Mouse (Mus musculus) G1E (cell line): Measurements from ENCODE around the gene Gpsm1. TPM values are rescaled to one million over a fixed set of nuclear protein-coding genes. Genes with fewer than 3 reads are reported as not detected.
A peak's percentile ranks its signal among the peaks of the same experiment; 100 is the strongest.
"Not testable (repeated sequence)": the region's sequence is repeated elsewhere in the genome, so short reads cannot be mapped to it uniquely, and the experiment has no call there.

Experiments
- ATAC-seq: 2 replicates; pipeline ENCODE4 v1.8.0; 2016; ENCODE audit warnings: mild to moderate bottlenecking; ENCODE audit not compliant: insufficient number of reproducible peaks, poor library complexity, low FRiP score, severe bottlenecking; ENCODE audit errors: extremely low read depth
- DNase-seq: peaks from one replicate; pipeline ENCODE4 v3.0.0; 2012; ENCODE audit warnings: low spot score
- H3K27me3 ChIP-seq: 2 replicates; pipeline ENCODE4 v1.6.1; 2012; ENCODE audit warnings: mild to moderate bottlenecking, low read length, inconsistent platforms; ENCODE audit not compliant: insufficient read depth
- H3K36me3 ChIP-seq: replicated peaks from 2 replicates; pipeline ENCODE3; 2012; ENCODE audit warnings: mild to moderate bottlenecking, inconsistent platforms
- H3K4me1 ChIP-seq: 2 replicates; pipeline ENCODE4 v1.6.1; 2012; ENCODE audit warnings: low read depth, low read length, inconsistent platforms, mixed read lengths; ENCODE audit not compliant: insufficient read depth
- H3K4me3 ChIP-seq: 2 replicates; pipeline ENCODE4 v1.5.1; 2012; ENCODE audit warnings: low read depth, mild to moderate bottlenecking, inconsistent platforms, low read length, moderate library complexity, mixed read lengths
- H3K9me3 ChIP-seq: replicated peaks from 2 replicates; pipeline ENCODE4 v1.6.1; 2012; ENCODE audit warnings: inconsistent platforms
- CTCF ChIP-seq: IDR thresholded peaks from 2 replicates; pipeline ENCODE4 v1.5.1; 2012; ENCODE audit warnings: low read depth, low read length, inconsistent platforms, mixed read lengths
- GATA1 ChIP-seq: IDR thresholded peaks from 2 replicates; pipeline ENCODE4 v1.6.1; 2012; ENCODE audit warnings: borderline replicate concordance, low read length, inconsistent platforms, mixed read lengths
- GATA2 ChIP-seq: IDR thresholded peaks from 2 replicates; pipeline ENCODE4 v1.6.1; 2012; ENCODE audit warnings: low read depth, low read length, inconsistent platforms, borderline replicate concordance
- POLR2AphosphoS5 ChIP-seq: IDR thresholded peaks from 2 replicates; pipeline ENCODE4 v1.6.1; 2012; ENCODE audit warnings: low read depth, low read length, inconsistent platforms; ENCODE audit not compliant: insufficient replicate concordance
- TAL1 ChIP-seq: conservative IDR thresholded peaks from 2 replicates; pipeline ENCODE4 v1.6.1; 2012; ENCODE audit warnings: low read depth, low read length, inconsistent platforms, mixed read lengths
- polyA plus RNA-seq: library from polyadenylated mRNA; stranded (reverse); fragments of >175 nt; gene quantifications from 2 replicates; pipeline ENCODE4 v1.2.3, GENCODE M21; 2012
- total RNA-seq, 2 experiments: library from RNA; stranded (forward) in 1 of 2; stranded (reverse) in 1 of 2; fragments of 200-1000 nt in 1 of 2; fragments of >200 nt in 1 of 2; fragmentation: Nextera tagmentation in 1 of 2; gene quantifications; 2 replicates each; pipeline ENCODE4 v1.2.3; 2014 to 2017

The Gpsm1 gene
- total and polyA plus RNA-seq, 3 experiments: 0.05 to 0.22 TPM; not detected in 1

DNA sequence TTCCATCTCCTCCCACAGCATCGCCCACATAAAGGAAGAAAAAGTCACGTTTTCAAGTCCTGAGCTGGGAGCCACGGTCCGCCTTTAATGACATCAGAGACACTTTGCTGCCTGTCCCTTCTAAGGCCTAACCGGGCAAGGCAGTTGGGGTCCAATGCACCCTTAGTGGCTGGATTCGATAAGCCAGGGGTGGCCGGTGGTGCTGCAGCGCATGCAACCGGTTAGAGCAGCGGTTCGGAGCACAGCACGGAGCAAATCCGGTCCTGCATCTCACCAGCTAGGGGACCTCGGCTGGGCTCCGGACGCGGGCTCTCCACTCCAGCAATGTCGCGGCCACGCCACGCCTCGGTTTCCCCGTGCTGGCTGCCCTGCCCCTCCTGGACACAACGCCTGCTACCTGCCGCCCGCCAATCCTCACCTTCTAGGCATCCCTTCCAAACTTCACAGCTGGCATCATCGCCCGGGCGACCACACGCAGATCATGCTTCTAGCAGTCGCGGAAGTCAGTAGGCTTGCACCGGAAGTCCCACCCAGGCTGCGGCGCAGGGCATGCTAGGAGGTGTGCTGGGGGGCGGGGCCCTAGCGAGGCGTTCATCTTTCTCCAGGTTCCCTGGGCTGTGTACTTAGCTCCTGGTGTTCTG, 64.9 kb downstream of the Gpsm1 start, which contains the start of gene Snapc4:
TSS of gene Snapc4 (minus strand) at position 523 of the 641 bp plus-strand sequence.
- Histone ChIP-seq H3K27me3 (no peaks in the 10 kb centered on the region), H3K36me3 (peaks cover 80% of the 10 kb centered on the region)

DNA sequence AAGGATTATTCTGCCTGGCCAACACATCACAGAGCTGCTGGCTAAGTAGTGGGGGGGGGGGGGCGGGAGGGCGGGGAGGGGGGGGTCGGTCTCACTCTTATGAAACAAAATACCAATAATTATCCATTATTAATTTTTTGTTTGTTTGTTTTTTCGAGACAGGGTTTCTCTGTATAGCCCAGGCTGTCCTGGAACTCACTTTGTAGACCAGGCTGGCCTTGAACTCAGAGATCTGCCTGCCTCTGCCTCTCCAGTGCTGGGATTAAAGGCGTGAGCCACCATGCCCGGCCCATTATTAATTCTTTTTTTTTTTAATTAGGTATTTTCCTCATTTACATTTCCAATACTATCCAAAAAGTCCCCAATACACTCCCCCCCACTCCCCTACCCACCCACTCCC, 65.6 kb downstream of the Gpsm1 start:
- peaks cover 20% of the 10 kb centered on the region for H3K4me1 ChIP-seq
- H3K36me3 ChIP-seq: peaks cover 80% of the 10 kb centered on the region

More for the DNA sequence above, 64.9 kb downstream of the Gpsm1 start, which contains the start of gene Snapc4:
- Histone ChIP-seq H3K9me3 (no peaks in the 10 kb centered on the region), H3K4me1 (peaks cover 20% of the 10 kb centered on the region), H3K4me3 (peak within 1 kb of the TSS; percentile 96)
- DNase-seq (peak; percentile 97), ATAC-seq (peak; percentile 84)
- TF ChIP-seq GATA1 (no peak), POLR2AphosphoS5 (no peak), GATA2 (no peak), CTCF (no peak), TAL1 (no peak)

DNA sequence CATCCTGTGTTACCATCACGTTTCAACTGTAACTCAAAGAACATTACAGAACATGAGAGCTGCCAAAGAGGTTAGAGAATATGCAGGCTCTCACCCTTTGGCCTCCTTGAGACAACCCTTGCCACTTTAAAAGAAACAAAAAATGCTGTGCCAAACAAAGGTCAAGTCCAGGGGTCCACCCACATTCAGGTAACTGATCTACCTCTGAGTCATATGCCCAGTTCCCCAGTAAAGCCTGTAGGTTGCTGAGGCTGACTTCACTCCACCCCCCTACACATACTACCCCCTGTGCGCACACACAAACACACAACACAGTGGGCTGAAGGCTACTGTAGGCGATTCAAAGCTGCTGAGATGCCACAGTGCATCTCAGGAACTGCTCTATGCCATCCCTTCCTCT, 72.4 kb downstream of the Gpsm1 start:
- peak overlapping the region; percentile 87; the same call in 1 of the 2 replicates for H3K4me3 ChIP-seq
- ATAC-seq: no peak
- H3K27me3 ChIP-seq: no peaks in the 10 kb centered on the region
- no peak for DNase-seq
- H3K9me3 ChIP-seq: no peaks in the 10 kb centered on the region
- TF ChIP-seq GATA2 (no peak), TAL1 (no peak), GATA1 (no peak), CTCF (no peak)
- H3K4me1 ChIP-seq: peaks cover 51% of the 10 kb centered on the region
- H3K36me3 ChIP-seq: peaks cover 78% of the 10 kb centered on the region

More for the DNA sequence above, 65.6 kb downstream of the Gpsm1 start:
- not testable (repeated sequence) for H3K9me3 ChIP-seq, H3K27me3 ChIP-seq, ATAC-seq, DNase-seq
- H3K4me3 ChIP-seq: peak overlapping the region; percentile 96

GRCm38 (mm10) chr2:26388682-26389153, 73.4 kb downstream of the Gpsm1 start:
- ATAC-seq (no peak; the same call in 1 of the 2 replicates), DNase-seq (peak; percentile 55)
- H3K36me3 ChIP-seq: peaks cover 78% of the 10 kb centered on the region
- no peaks in the 10 kb centered on the region for H3K27me3 ChIP-seq
- peak overlapping the region; percentile 87 for H3K4me3 ChIP-seq
- no peaks in the 10 kb centered on the region for H3K9me3 ChIP-seq
- peaks cover 56% of the 10 kb centered on the region for H3K4me1 ChIP-seq
- TF ChIP-seq TAL1 (no peak), GATA2 (no peak), POLR2AphosphoS5 (no peak), CTCF (no peak), GATA1 (no peak)

- H3K9me3 ChIP-seq: no peaks in the 10 kb centered on the region
- peaks cover 78% of the 10 kb centered on the region for H3K36me3 ChIP-seq
- H3K27me3 ChIP-seq: no peaks in the 10 kb centered on the region
- H3K4me1 ChIP-seq: peaks cover 56% of the 10 kb centered on the region
- peak within 1 kb of the TSS; percentile 87 for H3K4me3 ChIP-seq
- peak; percentile 40 for ATAC-seq
- no peak for TF ChIP-seq TAL1
- TF ChIP-seq CTCF: no peak
- no peak for TF ChIP-seq GATA2
- TF ChIP-seq GATA1: no peak
- TF ChIP-seq POLR2AphosphoS5: no peak
- peak; percentile 93 for DNase-seq
Observed at GRCm38 (mm10) chr2:26389154-26389690, 73.9 kb downstream of the Gpsm1 start, which contains the start of the genes Entr1 and Pmpca. TSS of gene Entr1 (minus strand) at chr2:26389316. TSS of gene Pmpca (plus strand) at chr2:26389339.

- no peak for TF ChIP-seq POLR2AphosphoS5
- TF ChIP-seq CTCF: no peak
- no peak for TF ChIP-seq TAL1
- TF ChIP-seq GATA1: no peak
- no peak for TF ChIP-seq GATA2
- Histone ChIP-seq H3K36me3 (peaks cover 78% of the 10 kb centered on the region), H3K4me3 (peak overlapping the region; percentile 17; the same call in 1 of the 2 replicates), H3K4me1 (peaks cover 59% of the 10 kb centered on the region), H3K27me3 (no peaks in the 10 kb centered on the region), H3K9me3 (no peaks in the 10 kb centered on the region)
- DNase-seq: no peak
- no peak for ATAC-seq
Observed at GRCm38 (mm10) chr2:26390954-26391353, 75.6 kb downstream of the Gpsm1 start.

DNA sequence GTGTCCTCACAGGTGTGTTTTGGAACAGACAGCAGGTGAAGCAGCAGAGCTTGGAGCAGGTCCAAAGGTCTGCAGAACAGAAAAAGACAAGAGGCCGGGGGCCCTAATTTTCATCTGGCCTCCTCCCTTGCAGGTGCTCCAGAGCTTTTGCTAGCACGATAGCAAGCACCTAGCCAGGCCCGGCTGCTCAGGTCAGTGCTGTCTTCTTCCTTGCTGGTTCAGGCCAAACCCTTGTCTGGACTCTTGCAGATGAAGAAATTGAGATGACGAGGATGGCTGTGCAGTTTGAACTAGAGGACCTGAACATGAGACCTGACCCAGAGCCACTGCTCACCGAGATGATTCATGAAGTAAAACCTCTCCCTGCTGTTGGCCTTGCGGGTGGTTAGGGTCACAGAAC, 76.3 kb downstream of the Gpsm1 start:
- H3K27me3 ChIP-seq: no peaks in the 10 kb centered on the region
- H3K36me3 ChIP-seq: peaks cover 78% of the 10 kb centered on the region
- H3K4me1 ChIP-seq: peaks cover 53% of the 10 kb centered on the region
- no peak for TF ChIP-seq CTCF
- TF ChIP-seq GATA2: no peak
- TF ChIP-seq TAL1: no peak
- TF ChIP-seq GATA1: no peak
- TF ChIP-seq POLR2AphosphoS5: no peak
- ATAC-seq: no peak
- DNase-seq: no peak
- no peak overlapping the region for H3K4me3 ChIP-seq
- H3K9me3 ChIP-seq: no peaks in the 10 kb centered on the region

Other genes with a start within 250 kb of the Gpsm1 start
- 2.0 and 5.1 TPM in 2 replicates for gene Nacc2, start 192.3 kb upstream of the Gpsm1 start, total RNA-seq (2014; fragmentation: Nextera tagmentation)
- gene Nacc2, start 192.3 kb upstream of the Gpsm1 start, total RNA-seq (2017): 2.4 and 2.6 TPM in 2 replicates
- gene Nacc2, start 192.3 kb upstream of the Gpsm1 start, polyA plus RNA-seq: 4.3 and 7.4 TPM in 2 replicates
- gene Lhx3, start 107.2 kb upstream of the Gpsm1 start, total RNA-seq (2014; fragmentation: Nextera tagmentation): not detected in 2 replicates
- gene Lhx3, start 107.2 kb upstream of the Gpsm1 start, total RNA-seq (2017): not detected in 2 replicates
- gene Lhx3, start 107.2 kb upstream of the Gpsm1 start, polyA plus RNA-seq: not detected in 2 replicates
- gene Qsox2, start 78.0 kb upstream of the Gpsm1 start, total RNA-seq (2014; fragmentation: Nextera tagmentation): 10.8 and 12.2 TPM in 2 replicates
- 6.8 and 6.9 TPM in 2 replicates for gene Qsox2, start 78.0 kb upstream of the Gpsm1 start, total RNA-seq (2017)
- gene Qsox2, start 78.0 kb upstream of the Gpsm1 start, polyA plus RNA-seq: 7.6 TPM in 2 replicates
- not detected in 2 replicates for gene Ccdc187, start 21.0 kb upstream of the Gpsm1 start, total RNA-seq (2014; fragmentation: Nextera tagmentation)
- gene Ccdc187, start 21.0 kb upstream of the Gpsm1 start, total RNA-seq (2017): under 0.01 and 0.11 TPM in 2 replicates
- not detected in 2 replicates for gene Ccdc187, start 21.0 kb upstream of the Gpsm1 start, polyA plus RNA-seq
- 7.6 and 8.8 TPM in 2 replicates for gene Dnlz, start 36.6 kb downstream of the Gpsm1 start, total RNA-seq (2014; fragmentation: Nextera tagmentation)
- gene Dnlz, start 36.6 kb downstream of the Gpsm1 start, total RNA-seq (2017): 9.4 and 9.8 TPM in 2 replicates
- gene Dnlz, start 36.6 kb downstream of the Gpsm1 start, polyA plus RNA-seq: 14.2 and 14.5 TPM in 2 replicates
- gene Card9, start 45.4 kb downstream of the Gpsm1 start, total RNA-seq (2014; fragmentation: Nextera tagmentation): not detected in 2 replicates
- 0.12 and 0.16 TPM in 2 replicates for gene Card9, start 45.4 kb downstream of the Gpsm1 start, total RNA-seq (2017)
- 0.35 and 0.38 TPM in 2 replicates for gene Card9, start 45.4 kb downstream of the Gpsm1 start, polyA plus RNA-seq
- 18.7 and 25.4 TPM in 2 replicates for gene Snapc4, start 65.1 kb downstream of the Gpsm1 start, total RNA-seq (2014; fragmentation: Nextera tagmentation)
- gene Snapc4, start 65.1 kb downstream of the Gpsm1 start, total RNA-seq (2017): 42.2 and 46.0 TPM in 2 replicates
- 64.0 and 67.9 TPM in 2 replicates for gene Snapc4, start 65.1 kb downstream of the Gpsm1 start, polyA plus RNA-seq
- gene Entr1, start 73.8 kb downstream of the Gpsm1 start, total RNA-seq (2014; fragmentation: Nextera tagmentation): 56.5 and 69.8 TPM in 2 replicates
- 58.2 and 63.7 TPM in 2 replicates for gene Entr1, start 73.8 kb downstream of the Gpsm1 start, total RNA-seq (2017)
- gene Entr1, start 73.8 kb downstream of the Gpsm1 start, polyA plus RNA-seq: 68.2 and 71.5 TPM in 2 replicates
- 56.9 and 76.5 TPM in 2 replicates for gene Pmpca, start 73.8 kb downstream of the Gpsm1 start, total RNA-seq (2014; fragmentation: Nextera tagmentation)
- gene Pmpca, start 73.8 kb downstream of the Gpsm1 start, total RNA-seq (2017): 78.8 and 94.3 TPM in 2 replicates
- 542 and 594 TPM in 2 replicates for gene Pmpca, start 73.8 kb downstream of the Gpsm1 start, polyA plus RNA-seq
- gene Inpp5e, start 93.7 kb downstream of the Gpsm1 start, total RNA-seq (2014; fragmentation: Nextera tagmentation): 19.7 and 23.0 TPM in 2 replicates
- gene Inpp5e, start 93.7 kb downstream of the Gpsm1 start, total RNA-seq (2017): 7.6 and 8.2 TPM in 2 replicates
- gene Inpp5e, start 93.7 kb downstream of the Gpsm1 start, polyA plus RNA-seq: 16.0 and 16.2 TPM in 2 replicates
- gene Sec16a, start 129.7 kb downstream of the Gpsm1 start, total RNA-seq (2014; fragmentation: Nextera tagmentation): 74.0 and 83.5 TPM in 2 replicates
- gene Sec16a, start 129.7 kb downstream of the Gpsm1 start, total RNA-seq (2017): 31.9 and 34.4 TPM in 2 replicates
- 24.8 and 37.8 TPM in 2 replicates for gene Sec16a, start 129.7 kb downstream of the Gpsm1 start, polyA plus RNA-seq
- gene Notch1, start 201.1 kb downstream of the Gpsm1 start, total RNA-seq (2014; fragmentation: Nextera tagmentation): not detected in 2 replicates
- 0.06 and 0.71 TPM in 2 replicates for gene Notch1, start 201.1 kb downstream of the Gpsm1 start, total RNA-seq (2017)
- gene Notch1, start 201.1 kb downstream of the Gpsm1 start, polyA plus RNA-seq: 0.02 and 0.06 TPM in 2 replicates